Mouse (Mus musculus): ENCODE data around the gene Pid1.

GRCm38 (mm10) chr1:84186756-84187437 lies 177.1 kb downstream of the Pid1 start:
- TF ChIP-seq CTCF (IDR thresholded peaks at IDR 0.05; ENCODE audit: low read depth, low read length) (no peak), POLR2A (IDR thresholded peaks at IDR 0.05; ENCODE audit: extremely low read depth, insufficient read depth, low read length) (no peak)
